Mouse (Mus musculus) MEL (cell line): ENCODE results near the gene Gm5617. TPM values are rescaled to one million over a fixed set of nuclear protein-coding genes. Genes with fewer than 3 reads are reported as not detected.

Experiments used
- DNase-seq: peaks from one replicate; pipeline ENCODE4 v3.0.0; 2011; ENCODE audit warnings: low read depth, low spot score
- H3K27ac ChIP-seq: 2 replicates; pipeline ENCODE4 v1.5.1; 2012; ENCODE audit warnings: low read depth, mild to moderate bottlenecking, control low read depth, low read length, moderate library complexity; ENCODE audit not compliant: control insufficient read depth
- H3K27me3 ChIP-seq, 2 experiments: fragments of 150-350 bp in 1 of 2; sonication (generic) in 1 of 2; 2 replicates each; pipeline ENCODE4 v1.6.1; 2012; ENCODE audit warnings: low read length in 2 of 2, mild to moderate bottlenecking in 2 of 2, improper control_type of control experiment in 1 of 2, moderate library complexity in 1 of 2; ENCODE audit not compliant: insufficient read depth in 2 of 2, control insufficient read depth in 1 of 2
- H3K36me3 ChIP-seq, 2 experiments: 2 replicates each; pipeline ENCODE4 v1.6.1; 2012 to 2014; ENCODE audit warnings: low read length in 2 of 2, improper control_type of control experiment in 1 of 2, inconsistent platforms in 1 of 2, mild to moderate bottlenecking in 1 of 2; ENCODE audit not compliant: insufficient read depth in 2 of 2, control insufficient read depth in 1 of 2
- H3K4me1 ChIP-seq, 2 experiments: fragments of 150-350 bp in 1 of 2; sonication (generic) in 1 of 2; 2 replicates each; pipeline ENCODE4 v1.6.1; 2012; ENCODE audit warnings: low read length in 2 of 2, improper control_type of control experiment in 1 of 2, mild to moderate bottlenecking in 1 of 2; ENCODE audit not compliant: insufficient read depth in 2 of 2, control insufficient read depth in 1 of 2
- H3K4me3 ChIP-seq, 2 experiments: fragments of 150-350 bp in 1 of 2; sonication (generic) in 1 of 2; 2 replicates each; pipeline ENCODE4 v1.5.1; 2012; ENCODE audit warnings: low read depth in 2 of 2, low read length in 2 of 2, mild to moderate bottlenecking in 2 of 2, moderate library complexity in 2 of 2, control low read depth in 1 of 2, improper control_type of control experiment in 1 of 2; ENCODE audit not compliant: control insufficient read depth in 1 of 2, insufficient read depth in 1 of 2
- H3K79me2 ChIP-seq: 2 replicates; pipeline ENCODE4 v1.6.1; 2012; ENCODE audit warnings: mild to moderate bottlenecking, low read length, moderate library complexity; ENCODE audit not compliant: control insufficient read depth, poor library complexity, insufficient read depth
- H3K9ac ChIP-seq: 2 replicates; pipeline ENCODE4 v1.6.1; 2012; ENCODE audit warnings: low read depth, mild to moderate bottlenecking, control low read depth, low read length, moderate library complexity; ENCODE audit not compliant: control insufficient read depth, poor library complexity, severe bottlenecking
- H3K9me3 ChIP-seq: fragments of 150-350 bp; sonication (generic); replicated peaks from 2 replicates; pipeline ENCODE4 v1.6.1; 2012; ENCODE audit warnings: mild to moderate bottlenecking, low read length, improper control_type of control experiment, moderate library complexity; ENCODE audit not compliant: insufficient read depth
- BHLHE40 ChIP-seq: IDR thresholded peaks from 2 replicates; pipeline ENCODE4 v1.6.1; 2012; ENCODE audit warnings: low read depth, mild to moderate bottlenecking, inconsistent platforms, low read length, improper control_type of control experiment, borderline replicate concordance
- CHD2 ChIP-seq: IDR thresholded peaks from 2 replicates; pipeline ENCODE4 v1.6.1; 2011; ENCODE audit warnings: low read length, improper control_type of control experiment
- E2F4 ChIP-seq: IDR thresholded peaks from 2 replicates; pipeline ENCODE4 v1.6.1; 2011; ENCODE audit warnings: low read depth, low read length, improper control_type of control experiment, borderline replicate concordance
- ELF1 ChIP-seq: IDR thresholded peaks from 2 replicates; pipeline ENCODE4 v1.6.1; 2014; ENCODE audit warnings: low read depth, mild to moderate bottlenecking, inconsistent platforms, low read length, improper control_type of control experiment, moderate library complexity
- EP300 ChIP-seq, 2 experiments: IDR thresholded peaks; 2 replicates each; pipeline ENCODE4 v1.6.1; 2011; ENCODE audit warnings: improper control_type of control experiment in 2 of 2, low read length in 2 of 2, low read depth in 1 of 2, mild to moderate bottlenecking in 1 of 2
- ETS1 ChIP-seq: IDR thresholded peaks from 2 replicates; pipeline ENCODE4 v1.6.1; 2012; ENCODE audit warnings: low read depth, mild to moderate bottlenecking, inconsistent platforms, low read length, improper control_type of control experiment, moderate library complexity
- HCFC1 ChIP-seq: IDR thresholded peaks from 2 replicates; pipeline ENCODE4 v1.6.1; 2012; ENCODE audit warnings: low read depth, mild to moderate bottlenecking, inconsistent platforms, low read length, improper control_type of control experiment, moderate library complexity
- MAFK ChIP-seq: IDR thresholded peaks from 2 replicates; pipeline ENCODE4 v1.6.1; 2011; ENCODE audit warnings: low read depth, mild to moderate bottlenecking, low read length, improper control_type of control experiment, borderline replicate concordance
- NELFE ChIP-seq: IDR thresholded peaks from 2 replicates; pipeline ENCODE4 v1.6.1; 2011; ENCODE audit warnings: low read depth, low read length, improper control_type of control experiment
- POLR2AphosphoS2 ChIP-seq: IDR thresholded peaks from 2 replicates; pipeline ENCODE4 v1.6.1; 2011; ENCODE audit warnings: low read length, improper control_type of control experiment
- RAD21 ChIP-seq: IDR thresholded peaks from 2 replicates; pipeline ENCODE4 v1.6.1; 2011; ENCODE audit warnings: mild to moderate bottlenecking, low read depth, low read length, improper control_type of control experiment
- SIN3A ChIP-seq: IDR thresholded peaks from 2 replicates; pipeline ENCODE4 v1.6.1; 2012; ENCODE audit warnings: low read length, improper control_type of control experiment, inconsistent platforms
- TAL1 ChIP-seq: IDR thresholded peaks from 2 replicates; pipeline ENCODE4 v1.6.1; 2012; ENCODE audit warnings: mild to moderate bottlenecking, inconsistent platforms, low read length, moderate library complexity, mixed read lengths
- USF1 ChIP-seq: IDR thresholded peaks from 2 replicates; pipeline ENCODE4 v1.6.1; 2014; ENCODE audit warnings: low read depth, mild to moderate bottlenecking, inconsistent platforms, low read length, improper control_type of control experiment, moderate library complexity
- ZC3H11A ChIP-seq: IDR thresholded peaks from 2 replicates; pipeline ENCODE4 v1.6.1; 2012; ENCODE audit warnings: low read depth, mild to moderate bottlenecking, inconsistent platforms, low read length, improper control_type of control experiment
- ZKSCAN1 ChIP-seq: IDR thresholded peaks from 2 replicates; pipeline ENCODE4 v1.6.1; 2012; ENCODE audit warnings: low read depth, mild to moderate bottlenecking, inconsistent platforms, low read length, improper control_type of control experiment, moderate library complexity
- ZNF384 ChIP-seq: IDR thresholded peaks from 2 replicates; pipeline ENCODE4 v1.6.1; 2012; ENCODE audit warnings: low read depth, mild to moderate bottlenecking, inconsistent platforms, low read length, improper control_type of control experiment
- polyA plus RNA-seq, 2 experiments: library from polyadenylated mRNA; stranded (reverse) in 1 of 2; unstranded in 1 of 2; fragments of >175 nt in 1 of 2; fragments of >200 nt in 1 of 2; gene quantifications; 2 replicates each; pipeline versions ENCODE4 v1.2.1 to v1.2.4; 2012; ENCODE audit warnings: low replicate concordance in 2 of 2, low read depth in 1 of 2; ENCODE audit not compliant: insufficient read length in 2 of 2, insufficient read depth in 1 of 2, missing spikeins in 1 of 2
- total RNA-seq: library from RNA; depleted of rRNA; stranded (reverse); fragments of 300-350 nt; gene quantifications from 2 replicates; pipeline ENCODE4 v1.2.3, GENCODE M21; 2012

The Gm5617 gene
- total and polyA plus RNA-seq, 3 experiments, result 1.7 to 1.8 TPM; not detected in 1

DNA sequence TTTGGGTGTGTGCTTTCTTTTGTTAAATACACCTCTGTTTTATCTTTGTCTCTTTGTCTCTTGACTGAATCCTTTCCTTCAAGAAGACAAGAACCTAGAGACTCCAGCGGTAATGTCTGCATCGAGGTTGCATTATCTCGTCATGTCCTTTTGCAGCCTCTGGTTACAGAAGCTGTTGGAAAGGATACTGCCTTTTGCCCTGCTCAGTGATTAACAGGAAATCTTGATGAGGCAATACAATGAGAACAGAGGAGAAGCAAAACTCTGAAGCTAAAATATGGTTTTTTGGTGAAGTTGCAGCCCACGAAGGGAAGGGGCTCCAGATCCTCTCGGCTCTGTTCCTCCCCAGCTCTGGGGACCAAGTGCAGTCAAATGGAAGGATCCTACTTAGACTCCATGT lies 14.9 kb downstream of the Gm5617 start:
- H3K9me3 ChIP-seq, result no peaks in the 10 kb centered on the region
- TF ChIP-seq ZC3H11A (no peak), SIN3A (no peak), EP300 (IDR thresholded peaks at IDR 0.05; ENCODE audit: low read depth in 1 of 2, low read length in 2 of 2) (no peak), MAFK (no peak), ETS1 (no peak), HCFC1 (no peak), POLR2AphosphoS2 (no peak), BHLHE40 (no peak), RAD21 (no peak), TAL1 (no peak), CHD2 (no peak), USF1 (no peak), ELF1 (no peak), ZNF384 (no peak), ZKSCAN1 (no peak)

DNA sequence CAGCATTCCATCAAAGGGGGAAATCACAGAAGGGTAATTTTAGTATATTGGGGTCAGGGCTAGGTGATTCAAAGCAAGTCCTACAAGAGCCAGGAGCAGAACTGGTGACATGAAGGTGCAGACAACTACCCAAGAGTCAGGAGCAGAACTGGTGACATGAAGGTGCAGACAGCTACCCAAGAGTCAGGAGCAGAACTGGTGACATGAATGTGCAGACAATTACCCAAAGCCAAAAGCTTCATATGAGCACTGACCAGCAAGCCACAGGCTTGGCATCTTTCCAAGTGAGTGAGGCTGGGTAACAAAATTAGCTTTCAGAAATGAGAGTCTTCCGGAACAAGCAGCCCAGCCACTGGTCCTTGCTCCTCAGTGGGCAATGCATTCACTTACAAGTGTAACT lies 20.1 kb downstream of the Gm5617 start:
- Histone ChIP-seq H3K9ac (no peak overlapping the region), H3K4me3 (no peak overlapping the region), H3K36me3 (no peaks in the 10 kb centered on the region), H3K27ac (no peak overlapping the region), H3K79me2 (no peaks in the 10 kb centered on the region), H3K9me3 (no peaks in the 10 kb centered on the region), H3K4me1 (no peaks in the 10 kb centered on the region), H3K27me3 (peaks cover 0 to 3% of the 10 kb centered on the region in 2 experiments; a peak in 3 of 4 replicates)
- no peak for DNase-seq
- TF ChIP-seq NELFE, result no peak
- no peak for TF ChIP-seq SIN3A
- TF ChIP-seq E2F4, result no peak

More for the DNA sequence above, 14.9 kb downstream of the Gm5617 start:
- H3K27me3 ChIP-seq, result peaks cover 0 to 5% of the 10 kb centered on the region in 2 experiments
- H3K4me1 ChIP-seq, result no peaks in the 10 kb centered on the region
- no peak overlapping the region for H3K9ac ChIP-seq
- no peak overlapping the region for H3K4me3 ChIP-seq
- DNase-seq, result no peak
- H3K79me2 ChIP-seq, result no peaks in the 10 kb centered on the region
- H3K36me3 ChIP-seq, result no peaks in the 10 kb centered on the region
- H3K27ac ChIP-seq, result no peak overlapping the region
